Mouse (Mus musculus): ENCODE results near the gene Ndufb6. TPM values are rescaled to one million over a fixed set of nuclear protein-coding genes. Genes with fewer than 3 reads are reported as not detected.

Ndufb6 gene
- polyA plus RNA-seq, 1 experiment from 2014 or later: 287 TPM

DNA sequence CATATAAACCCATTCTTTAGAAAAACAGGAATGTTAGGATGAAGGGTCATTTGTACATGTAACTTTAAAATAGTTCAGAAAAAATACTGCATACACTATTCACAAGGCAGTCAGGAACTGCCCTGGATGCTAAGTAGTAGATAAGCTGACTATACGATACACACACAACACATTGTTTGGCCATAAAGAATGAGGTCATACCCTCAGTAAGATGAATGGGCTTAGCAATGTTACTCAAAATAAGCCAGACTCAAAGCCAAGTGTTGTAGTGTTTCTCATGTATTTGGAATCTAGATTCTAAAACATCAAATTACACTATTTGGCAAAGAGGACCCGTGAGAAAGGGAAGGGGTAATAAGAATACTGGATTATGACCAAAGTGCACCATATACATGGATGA is 25.5 kb downstream of the Ndufb6 start:
- 49% methylated on average over 2 of the region's 2 CpGs for WGBS
- Histone ChIP-seq H3K4me3 (replicated peaks) (no peak overlapping the region), H3K36me3 (peaks cover 4% of the 10 kb centered on the region; the same call in 1 of the 2 replicates), H3K27ac (replicated peaks) (no peak overlapping the region), H3K27me3 (no peaks in the 10 kb centered on the region), H3K9me3 (replicated peaks) (no peaks in the 10 kb centered on the region), H3K4me1 (peaks cover 4% of the 10 kb centered on the region; the same call in 1 of the 2 replicates), H3K9ac (no peak overlapping the region), H3K4me2 (replicated peaks) (no peak overlapping the region)
- ATAC-seq (ENCODE audit: insufficient number of reproducible peaks, low FRiP score, low TSS enrichment, low read depth): no peak

DNA sequence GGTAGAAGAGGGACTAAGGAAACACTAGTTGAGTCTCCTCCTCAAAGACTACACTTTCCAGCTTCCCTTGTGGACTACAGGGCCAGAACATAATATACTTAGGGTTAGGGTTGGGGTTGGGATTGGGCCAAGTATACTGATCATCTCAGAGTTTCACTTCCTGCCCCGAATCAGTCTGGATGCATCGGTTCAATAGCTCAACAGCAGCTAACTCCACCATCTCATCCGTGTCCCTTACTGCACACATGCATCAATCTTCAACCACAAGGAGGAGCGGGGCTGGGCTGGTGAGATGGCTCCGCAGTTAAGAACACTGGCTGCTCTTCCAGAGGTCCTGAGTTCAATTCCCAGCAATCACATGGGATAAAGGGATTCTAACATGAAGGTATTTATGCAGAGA is 28.2 kb downstream of the Ndufb6 start:
- Histone ChIP-seq H3K9me3 (replicated peaks) (no peaks in the 10 kb centered on the region), H3K4me2 (replicated peaks) (no peak overlapping the region), H3K4me1 (peaks cover 4% of the 10 kb centered on the region; the same call in 1 of the 2 replicates), H3K27ac (replicated peaks) (no peak overlapping the region), H3K4me3 (replicated peaks) (no peak overlapping the region), H3K36me3 (no peaks in the 10 kb centered on the region), H3K27me3 (no peaks in the 10 kb centered on the region), H3K9ac (no peak overlapping the region)
- ATAC-seq (ENCODE audit: insufficient number of reproducible peaks, low FRiP score, low TSS enrichment, low read depth): no peak
- WGBS: 90% methylated on average over 5 of the region's 5 CpGs

DNA sequence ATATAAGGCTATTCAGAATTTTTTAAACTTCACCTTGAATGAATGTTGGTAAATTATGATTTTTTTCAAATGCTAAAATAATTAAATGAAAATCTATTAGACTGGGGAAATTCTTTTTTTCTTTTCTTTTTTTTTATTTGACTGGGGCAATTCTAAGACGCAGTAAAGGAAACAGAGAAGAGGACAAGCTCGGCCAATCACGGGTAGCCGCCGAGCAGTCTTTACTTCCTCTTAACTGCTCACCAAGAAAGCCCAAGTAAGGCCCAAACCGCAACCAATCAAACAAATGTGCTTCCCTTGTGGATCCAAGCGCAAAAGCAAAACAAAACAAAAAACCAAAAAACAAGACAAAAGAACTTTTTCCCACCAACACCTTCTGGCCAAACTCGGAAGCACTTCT is 35.2 kb downstream of the Ndufb6 start:
- Histone ChIP-seq H3K27ac (replicated peaks) (no peak overlapping the region), H3K4me3 (replicated peaks) (no peak overlapping the region)
- WGBS: 80% methylated on average over 8 of the region's 8 CpGs

DNA sequence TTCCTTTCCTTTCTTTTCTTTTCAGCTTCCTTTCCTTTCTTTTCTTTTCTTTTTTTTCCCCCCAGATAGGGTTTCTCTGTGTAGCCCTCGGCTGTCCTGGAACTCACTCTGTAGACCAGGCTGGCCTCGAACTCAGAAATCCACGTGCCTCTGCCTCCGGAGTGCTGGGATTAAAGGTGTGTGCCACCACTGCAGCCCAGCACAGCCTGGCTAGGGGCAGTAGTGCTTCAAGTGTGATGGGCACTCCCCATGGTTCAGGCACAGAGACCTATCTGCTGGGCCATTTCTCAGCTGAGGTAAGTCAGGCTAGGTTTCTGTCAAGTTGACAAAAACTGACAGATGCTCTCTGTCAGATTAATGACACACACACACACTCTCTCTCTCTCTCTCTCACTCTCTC is 36.2 kb downstream of the Ndufb6 start:
- WGBS: 67% methylated on average over 4 of the region's 4 CpGs
- Histone ChIP-seq H3K9ac (no peak overlapping the region), H3K4me2 (replicated peaks) (no peak overlapping the region), H3K27ac (replicated peaks) (no peak overlapping the region), H3K4me1 (peaks cover 9% of the 10 kb centered on the region; the same call in 1 of the 2 replicates), H3K27me3 (no peaks in the 10 kb centered on the region), H3K9me3 (replicated peaks) (no peaks in the 10 kb centered on the region), H3K4me3 (replicated peaks) (no peak overlapping the region), H3K36me3 (no peaks in the 10 kb centered on the region)
- no peak for ATAC-seq (ENCODE audit: insufficient number of reproducible peaks, low FRiP score, low TSS enrichment, low read depth)

More for the DNA sequence above, 35.2 kb downstream of the Ndufb6 start:
- Histone ChIP-seq H3K36me3 (no peaks in the 10 kb centered on the region), H3K9ac (no peak overlapping the region), H3K4me2 (replicated peaks) (no peak overlapping the region), H3K27me3 (no peaks in the 10 kb centered on the region), H3K4me1 (0 out of 2 replicates have a peak, but pooled peaks cover 1% of the 10 kb centered on the region), H3K9me3 (replicated peaks) (no peaks in the 10 kb centered on the region)
- no peak for ATAC-seq (ENCODE audit: insufficient number of reproducible peaks, low FRiP score, low TSS enrichment, low read depth)

DNA sequence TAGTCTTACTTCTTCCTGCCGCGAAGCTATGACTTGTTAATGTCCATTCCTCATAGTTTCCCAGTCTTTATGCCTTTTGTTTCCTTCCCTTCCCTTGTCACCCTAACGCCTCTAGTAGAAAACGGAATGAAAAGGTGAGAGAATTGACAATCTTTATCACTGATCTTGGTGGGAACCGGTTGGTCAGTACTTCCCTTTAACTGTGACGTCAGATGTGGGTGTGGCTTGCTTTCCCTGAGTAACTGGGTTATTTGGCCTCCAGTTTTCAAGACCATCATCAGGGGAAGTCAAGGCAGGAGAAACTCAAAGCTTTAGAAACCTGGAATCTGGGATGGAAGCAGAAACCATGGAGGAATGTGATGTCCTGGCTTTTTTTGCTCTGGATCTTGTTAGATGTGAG is 37.3 kb downstream of the Ndufb6 start:
- WGBS: 54% methylated on average over 6 of the region's 6 CpGs

DNA sequence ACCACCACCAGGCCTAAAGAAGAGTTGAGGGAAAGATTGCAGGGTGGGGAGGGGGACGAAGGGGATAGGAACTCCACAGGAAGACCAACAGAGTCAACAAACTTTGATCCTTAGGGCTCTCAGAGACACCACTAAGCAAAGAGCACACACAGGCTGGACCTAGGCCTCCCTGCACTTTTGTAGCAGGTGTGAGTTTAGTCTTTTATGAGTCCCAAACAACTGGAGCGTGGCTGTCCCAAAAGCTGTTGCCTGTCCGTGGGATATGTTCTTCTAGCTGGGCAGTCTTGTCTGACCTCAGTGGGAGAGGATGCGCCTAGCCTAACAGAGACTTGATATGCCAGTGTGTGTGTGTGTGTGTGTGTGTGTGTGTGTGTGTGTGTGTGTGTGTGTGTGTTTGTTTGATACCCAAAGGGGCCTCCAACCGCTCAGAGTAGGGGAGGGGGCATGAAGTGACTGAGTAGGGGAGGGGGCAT is 38.9 kb downstream of the Ndufb6 start:
- H3K36me3 ChIP-seq: no peaks in the 10 kb centered on the region
- no peaks in the 10 kb centered on the region for H3K27me3 ChIP-seq
- peaks cover 9% of the 10 kb centered on the region; the same call in 1 of the 2 replicates for H3K4me1 ChIP-seq
- peak overlapping the region; percentile 61 for H3K4me3 ChIP-seq (replicated peaks)
- H3K4me2 ChIP-seq (replicated peaks): peak overlapping the region; percentile 85
- no peak overlapping the region for H3K27ac ChIP-seq (replicated peaks)
- no peaks in the 10 kb centered on the region for H3K9me3 ChIP-seq (replicated peaks)
- WGBS: 56% methylated on average over 5 of the region's 5 CpGs
- no peak overlapping the region for H3K9ac ChIP-seq
- ATAC-seq (ENCODE audit: insufficient number of reproducible peaks, low FRiP score, low TSS enrichment, low read depth): no peak

More for the DNA sequence above, 37.3 kb downstream of the Ndufb6 start:
- H3K27ac ChIP-seq (replicated peaks): no peak overlapping the region
- H3K9me3 ChIP-seq (replicated peaks): no peaks in the 10 kb centered on the region
- no peak overlapping the region for H3K9ac ChIP-seq
- no peak overlapping the region for H3K4me3 ChIP-seq (replicated peaks)
- H3K4me2 ChIP-seq (replicated peaks): no peak overlapping the region
- no peak for ATAC-seq (ENCODE audit: insufficient number of reproducible peaks, low FRiP score, low TSS enrichment, low read depth)
- H3K27me3 ChIP-seq: no peaks in the 10 kb centered on the region
- H3K36me3 ChIP-seq: no peaks in the 10 kb centered on the region
- H3K4me1 ChIP-seq: peaks cover 9% of the 10 kb centered on the region; the same call in 1 of the 2 replicates

DNA sequence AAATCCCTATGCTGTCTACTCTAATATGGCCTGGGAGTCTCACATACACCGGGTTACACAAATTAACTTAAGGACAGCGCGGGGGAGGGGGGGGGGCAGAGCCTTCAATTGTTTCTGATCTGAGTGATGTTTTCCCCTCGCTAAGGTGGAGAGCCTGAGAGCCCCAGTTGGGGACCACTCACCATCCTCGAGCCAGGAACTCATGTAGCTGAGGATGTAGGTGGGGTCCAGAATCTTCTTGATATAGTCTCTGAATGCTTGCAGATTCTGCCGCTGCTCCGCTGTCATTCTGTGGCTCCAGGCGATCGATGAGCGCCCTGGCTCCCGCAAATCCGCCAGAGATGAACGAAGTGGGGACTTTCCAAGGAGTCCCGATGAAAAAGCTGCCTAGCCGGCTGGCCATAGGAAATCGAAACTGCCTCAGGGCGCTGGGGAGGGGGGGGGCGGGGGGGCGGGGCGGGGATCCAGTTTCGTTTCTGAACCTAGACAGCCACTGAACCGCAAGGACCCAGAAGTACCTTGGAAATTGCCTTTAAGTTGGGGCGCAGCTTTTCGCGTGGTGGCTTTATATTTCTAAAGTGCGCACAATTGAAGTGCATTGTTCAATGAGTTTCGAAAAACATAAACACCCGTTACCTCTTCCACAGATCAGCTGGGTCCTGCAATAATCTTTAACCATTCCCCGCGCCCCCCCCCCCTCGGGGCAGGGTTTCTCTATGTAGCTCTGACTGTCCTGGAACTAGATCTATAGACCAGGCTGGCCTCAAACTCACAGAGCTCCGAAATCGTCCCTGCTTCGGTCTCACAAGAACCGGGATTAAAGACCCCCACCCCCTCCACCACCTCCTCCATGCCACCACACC is 39.6 kb downstream of the Ndufb6 start, which contains the start of gene Ddx58:
Gene Ddx58, minus strand, starts transcription at position 420 of the 863 bp plus-strand sequence.
- WGBS: 2% methylated on average over 34 of the region's 35 CpGs
- Histone ChIP-seq H3K4me1 (peaks cover 9% of the 10 kb centered on the region; the same call in 1 of the 2 replicates), H3K4me3 (replicated peaks) (peak within 1 kb of the TSS; percentile 61), H3K27ac (replicated peaks) (peak within 1 kb of the TSS; percentile 77), H3K4me2 (replicated peaks) (peak within 1 kb of the TSS; percentile 85), H3K36me3 (no peaks in the 10 kb centered on the region), H3K9me3 (replicated peaks) (no peaks in the 10 kb centered on the region), H3K27me3 (no peaks in the 10 kb centered on the region), H3K9ac (peak within 1 kb of the TSS; percentile 33)
- 0 out of 2 replicates have a peak, but pooled peaks have one; percentile 54 for ATAC-seq (ENCODE audit: insufficient number of reproducible peaks, low FRiP score, low TSS enrichment, low read depth)

DNA sequence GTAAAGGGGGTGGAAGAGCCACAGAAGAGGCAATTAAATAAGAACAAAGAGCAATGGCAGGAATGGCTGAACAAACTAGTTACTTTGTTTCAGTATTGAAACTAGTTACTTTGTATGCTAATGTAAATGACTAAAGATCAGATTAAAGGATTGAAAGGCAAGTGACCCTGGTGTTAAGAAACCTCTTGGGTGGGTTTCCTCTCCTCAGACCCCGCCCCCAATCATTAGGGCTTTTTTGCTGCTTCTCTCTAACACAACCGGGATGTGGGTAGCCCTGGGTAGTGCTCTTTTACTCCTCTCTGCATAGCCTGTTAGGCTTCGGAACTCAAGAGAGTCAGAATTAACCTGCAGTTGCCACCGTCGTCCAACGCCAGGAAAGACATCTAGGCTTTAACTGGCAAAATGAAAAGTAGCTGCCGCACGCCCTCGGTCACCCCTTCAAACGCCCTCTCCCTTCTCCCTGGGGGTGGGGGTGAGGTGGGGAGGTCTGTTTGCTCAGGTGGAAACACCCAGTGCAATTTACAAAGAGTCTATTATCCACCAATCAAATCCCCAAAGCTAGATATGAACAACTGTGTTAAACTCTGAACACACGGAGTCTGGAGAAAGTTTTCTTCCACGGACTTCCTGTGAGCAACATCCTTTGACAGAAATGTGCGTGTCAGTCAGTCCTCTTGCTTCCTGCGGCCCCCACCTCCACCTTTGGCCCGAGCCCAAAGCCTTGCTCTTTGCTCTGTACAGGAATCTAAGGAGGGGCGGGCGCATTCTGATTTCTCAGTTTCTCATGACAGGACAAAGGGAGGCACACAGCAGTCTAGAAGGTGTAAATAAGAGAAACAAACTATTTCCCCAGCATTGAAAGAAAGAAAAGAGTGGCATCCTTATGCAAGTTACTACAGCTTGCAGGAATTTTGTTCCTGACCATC is 40.5 kb downstream of the Ndufb6 start:
- H3K4me2 ChIP-seq (replicated peaks): peak overlapping the region; percentile 85
- no peaks in the 10 kb centered on the region for H3K36me3 ChIP-seq
- H3K9me3 ChIP-seq (replicated peaks): no peaks in the 10 kb centered on the region
- WGBS: 2% methylated on average over 17 of the region's 17 CpGs
- peak overlapping the region; percentile 61 for H3K4me3 ChIP-seq (replicated peaks)
- H3K27ac ChIP-seq (replicated peaks): peak overlapping the region; percentile 77
- H3K4me1 ChIP-seq: peaks cover 9% of the 10 kb centered on the region; the same call in 1 of the 2 replicates
- peak overlapping the region; percentile 33; the same call in 1 of the 2 replicates for H3K9ac ChIP-seq
- no peaks in the 10 kb centered on the region for H3K27me3 ChIP-seq
- no peak; the same call in 1 of the 2 replicates for ATAC-seq (ENCODE audit: insufficient number of reproducible peaks, low FRiP score, low TSS enrichment, low read depth)

DNA sequence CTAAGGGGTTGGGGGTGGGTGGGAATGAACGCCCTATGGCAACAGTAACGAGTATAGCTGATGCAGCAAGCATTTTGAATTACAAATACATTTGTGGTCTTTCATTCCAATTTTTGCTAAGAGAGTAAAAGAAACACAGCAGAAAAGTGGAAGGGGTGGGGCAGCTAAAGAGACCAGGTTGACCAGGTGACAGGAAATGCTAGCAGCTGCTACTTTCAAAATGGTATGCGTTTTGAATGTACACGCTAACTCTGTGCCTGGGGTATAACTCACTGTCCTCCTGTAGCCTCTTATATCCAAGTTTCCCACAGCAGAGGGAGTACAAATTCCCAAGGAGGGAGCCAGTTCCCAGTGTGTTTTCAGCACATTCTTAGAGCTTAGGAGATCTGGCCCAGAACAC is 42.4 kb downstream of the Ndufb6 start:
- Histone ChIP-seq H3K27me3 (no peaks in the 10 kb centered on the region), H3K4me1 (peaks cover 9% of the 10 kb centered on the region; the same call in 1 of the 2 replicates), H3K9me3 (replicated peaks) (no peaks in the 10 kb centered on the region), H3K9ac (no peak overlapping the region), H3K4me2 (replicated peaks) (no peak overlapping the region), H3K27ac (replicated peaks) (no peak overlapping the region), H3K4me3 (replicated peaks) (no peak overlapping the region), H3K36me3 (no peaks in the 10 kb centered on the region)
- 80% methylated on average over 4 of the region's 4 CpGs for WGBS
- ATAC-seq (ENCODE audit: insufficient number of reproducible peaks, low FRiP score, low TSS enrichment, low read depth): no peak

DNA sequence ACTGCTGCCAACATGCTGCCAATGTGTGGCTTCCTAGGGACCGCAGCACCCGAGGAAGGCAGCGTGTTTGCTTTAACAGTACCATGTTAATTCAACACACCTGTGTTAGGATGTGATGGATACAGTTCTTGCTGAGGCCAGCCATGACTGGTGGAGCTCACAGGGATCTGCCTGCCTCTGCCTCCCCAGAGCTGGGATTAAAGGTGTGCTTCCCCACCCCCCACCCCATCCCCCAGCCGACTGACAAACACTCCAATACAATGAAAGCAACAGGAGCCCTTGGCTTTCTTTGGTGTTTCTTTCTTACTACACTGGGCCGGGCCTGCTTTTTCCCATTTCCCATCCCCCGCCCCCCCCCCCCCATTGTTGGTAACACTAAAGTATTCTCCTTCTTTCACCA is 45.0 kb downstream of the Ndufb6 start:
- ATAC-seq (ENCODE audit: insufficient number of reproducible peaks, low FRiP score, low TSS enrichment, low read depth): no peak
- Histone ChIP-seq H3K4me2 (replicated peaks) (no peak overlapping the region), H3K27me3 (no peaks in the 10 kb centered on the region), H3K9ac (no peak overlapping the region), H3K27ac (replicated peaks) (no peak overlapping the region), H3K4me1 (peaks cover 9% of the 10 kb centered on the region; the same call in 1 of the 2 replicates), H3K36me3 (no peaks in the 10 kb centered on the region), H3K4me3 (replicated peaks) (no peak overlapping the region), H3K9me3 (replicated peaks) (no peaks in the 10 kb centered on the region)
- 83% methylated on average over 5 of the region's 6 CpGs for WGBS

All from embryonic facial prominence, embryonic 15.5 days (tissue).